Mouse (Mus musculus): Measurements from ENCODE around the gene Primpol.

- no peak for TF ChIP-seq CTCF (IDR thresholded peaks at IDR 0.05; ENCODE audit: borderline replicate concordance, control insufficient read depth, extremely low read depth, insufficient read depth, low read length, poor library complexity)
- TF ChIP-seq POLR2A (IDR thresholded peaks at IDR 0.05; ENCODE audit: control insufficient read depth, extremely low read depth, insufficient read depth, low read length, poor library complexity) = no peak
Observed at GRCm38 (mm10) chr8:46546431-46547176, 70.4 kb downstream of the Primpol start.
